Mouse (Mus musculus): Measurements from ENCODE around the gene Ampd3. TPM values are rescaled to one million over a fixed set of nuclear protein-coding genes. Genes with fewer than 3 reads are reported as not detected.

The Ampd3 gene
- polyA plus RNA-seq, 1 experiment from 2014 or later = 2.2 TPM

GRCm38 (mm10) chr7:110853611-110854010, 85.6 kb downstream of the Ampd3 start:
- ATAC-seq (ENCODE audit: low FRiP score, low read depth) = no peak
- H3K9ac ChIP-seq (replicated peaks) = no peak overlapping the region
- no peak overlapping the region for H3K4me3 ChIP-seq
- H3K9me3 ChIP-seq = no peaks in the 10 kb centered on the region
- WGBS = 62% methylated on average over 10 of the region's 10 CpGs
- no peaks in the 10 kb centered on the region for H3K27me3 ChIP-seq
- no peak overlapping the region for H3K4me2 ChIP-seq (replicated peaks)
- H3K36me3 ChIP-seq = no peaks in the 10 kb centered on the region
- no peak overlapping the region for H3K27ac ChIP-seq (replicated peaks)
- H3K4me1 ChIP-seq = no peaks in the 10 kb centered on the region

- WGBS = 60% methylated on average over 3 of the region's 3 CpGs
These were observed 86.5 kb downstream of the Ampd3 start for GRCm38 (mm10) chr7:110854519-110854918.

GRCm38 (mm10) chr7:110854927-110855546, 87.0 kb downstream of the Ampd3 start:
- no peak for ATAC-seq (ENCODE audit: low FRiP score, low read depth)
- H3K27me3 ChIP-seq = no peaks in the 10 kb centered on the region
- no peak overlapping the region for H3K4me3 ChIP-seq
- 85% methylated on average over 8 of the region's 8 CpGs for WGBS
- no peak overlapping the region for H3K4me2 ChIP-seq (replicated peaks)
- no peaks in the 10 kb centered on the region for H3K4me1 ChIP-seq
- H3K36me3 ChIP-seq = no peaks in the 10 kb centered on the region
- no peak overlapping the region for H3K9ac ChIP-seq (replicated peaks)
- no peak overlapping the region for H3K27ac ChIP-seq (replicated peaks)
- H3K9me3 ChIP-seq = no peaks in the 10 kb centered on the region

More at GRCm38 (mm10) chr7:110854519-110854918, 86.5 kb downstream of the Ampd3 start:
- Histone ChIP-seq H3K4me1 (no peaks in the 10 kb centered on the region), H3K9ac (replicated peaks) (no peak overlapping the region), H3K36me3 (no peaks in the 10 kb centered on the region), H3K9me3 (no peaks in the 10 kb centered on the region), H3K4me2 (replicated peaks) (no peak overlapping the region), H3K4me3 (no peak overlapping the region), H3K27ac (replicated peaks) (no peak overlapping the region), H3K27me3 (no peaks in the 10 kb centered on the region)
- ATAC-seq (ENCODE audit: low FRiP score, low read depth) = no peak

GRCm38 (mm10) chr7:110855604-110856003, 87.6 kb downstream of the Ampd3 start:
- H3K9ac ChIP-seq (replicated peaks) = no peak overlapping the region
- H3K4me3 ChIP-seq = no peak overlapping the region
- ATAC-seq (ENCODE audit: low FRiP score, low read depth) = no peak
- no peaks in the 10 kb centered on the region for H3K9me3 ChIP-seq
- H3K36me3 ChIP-seq = no peaks in the 10 kb centered on the region
- WGBS = 64% methylated on average over 1 of the region's 1 CpGs
- no peak overlapping the region for H3K27ac ChIP-seq (replicated peaks)
- H3K4me1 ChIP-seq = no peaks in the 10 kb centered on the region
- no peaks in the 10 kb centered on the region for H3K27me3 ChIP-seq
- no peak overlapping the region for H3K4me2 ChIP-seq (replicated peaks)

GRCm38 (mm10) chr7:110860129-110860528, 92.1 kb downstream of the Ampd3 start:
- no peak for ATAC-seq (ENCODE audit: low FRiP score, low read depth)
- no peak overlapping the region for H3K27ac ChIP-seq (replicated peaks)
- peaks cover 5% of the 10 kb centered on the region; the same call in 1 of the 2 replicates for H3K4me1 ChIP-seq
- no peaks in the 10 kb centered on the region for H3K36me3 ChIP-seq
- 79% methylated on average over 5 of the region's 5 CpGs for WGBS
- no peak overlapping the region for H3K4me3 ChIP-seq
- no peak overlapping the region for H3K4me2 ChIP-seq (replicated peaks)
- no peak overlapping the region for H3K9ac ChIP-seq (replicated peaks)
- no peaks in the 10 kb centered on the region for H3K27me3 ChIP-seq
- H3K9me3 ChIP-seq = no peaks in the 10 kb centered on the region

Small RNAs within 50 kb of the gene (microRNA-seq; reads per million reads assigned to microRNA genes)
- gene Gm47282 = not detected

Other genes with a start within 250 kb of the Ampd3 start
- 55.8 and 57.7 TPM in 2 replicates for gene Sbf2, start 153.3 kb upstream of the Ampd3 start, polyA plus RNA-seq (2016; fragmentation: Nextera tagmentation; extraction: Ambion mirVana)
- 3.5 and 3.9 TPM in 2 replicates for gene Adm, start 140.5 kb upstream of the Ampd3 start, polyA plus RNA-seq (2016; fragmentation: Nextera tagmentation; extraction: Ambion mirVana)
- 27.0 and 28.6 TPM in 2 replicates for gene Rnf141, start 76.3 kb downstream of the Ampd3 start, polyA plus RNA-seq (2016; fragmentation: Nextera tagmentation; extraction: Ambion mirVana)
- 5.2 and 9.2 TPM in 2 replicates for gene Lyve1, start 95.0 kb downstream of the Ampd3 start, polyA plus RNA-seq (2016; fragmentation: Nextera tagmentation; extraction: Ambion mirVana)
- gene Mrvi1, start 214.3 kb downstream of the Ampd3 start, polyA plus RNA-seq (2016; fragmentation: Nextera tagmentation; extraction: Ambion mirVana) = 1.2 and 1.8 TPM in 2 replicates